Mouse (Mus musculus) common myeloid progenitor, adult 5-6 weeks (primary cell): ENCODE results near the gene Nosip. TPM values are rescaled to one million over a fixed set of nuclear protein-coding genes. Genes with fewer than 3 reads are reported as not detected.
"Not testable (repeated sequence)": the region's sequence is repeated elsewhere in the genome, so short reads cannot be mapped to it uniquely, and the experiment has no call there.

Experiments
- ATAC-seq: replicated peaks from 2 replicates; pipeline ENCODE4 v1.8.0; 2016; ENCODE audit warnings: low read depth, mild to moderate bottlenecking, moderate TSS enrichment, inconsistent platforms; ENCODE audit not compliant: poor library complexity, severe bottlenecking
- total RNA-seq: library from RNA; stranded (forward); fragments of 200-1000, 187-1606 nt; gene quantifications from 2 replicates; pipeline ENCODE4 v1.2.3, GENCODE M21; 2017

Nosip gene
- total RNA-seq, 1 experiment from 2014 or later, result 71.2 TPM

- no peak for ATAC-seq
These were observed 21.2 kb downstream of the Nosip start for GRCm38 (mm10) chr7:45083300-45083890.

GRCm38 (mm10) chr7:45086084-45086483, 23.9 kb downstream of the Nosip start:
- no peak for ATAC-seq

DNA sequence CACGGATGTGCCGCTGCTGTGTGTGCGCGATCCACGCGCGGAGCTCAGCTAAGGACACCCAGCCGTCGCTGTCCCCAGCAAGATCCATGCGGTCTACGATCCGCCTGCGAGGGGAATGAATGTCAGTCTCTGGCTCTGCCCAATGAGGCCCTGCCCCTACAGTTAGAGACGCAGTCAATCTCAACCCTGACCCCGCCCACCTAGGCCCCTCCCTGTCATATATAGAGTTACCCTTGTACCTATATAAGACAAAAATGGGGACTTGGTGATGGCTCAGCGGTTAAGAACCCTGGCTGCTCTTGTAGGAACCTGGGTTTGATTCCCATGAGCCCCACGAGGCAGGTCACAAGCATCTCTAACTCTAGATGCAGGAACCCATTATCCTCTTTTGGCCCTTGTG, 26.4 kb downstream of the Nosip start:
- no peak for ATAC-seq

DNA sequence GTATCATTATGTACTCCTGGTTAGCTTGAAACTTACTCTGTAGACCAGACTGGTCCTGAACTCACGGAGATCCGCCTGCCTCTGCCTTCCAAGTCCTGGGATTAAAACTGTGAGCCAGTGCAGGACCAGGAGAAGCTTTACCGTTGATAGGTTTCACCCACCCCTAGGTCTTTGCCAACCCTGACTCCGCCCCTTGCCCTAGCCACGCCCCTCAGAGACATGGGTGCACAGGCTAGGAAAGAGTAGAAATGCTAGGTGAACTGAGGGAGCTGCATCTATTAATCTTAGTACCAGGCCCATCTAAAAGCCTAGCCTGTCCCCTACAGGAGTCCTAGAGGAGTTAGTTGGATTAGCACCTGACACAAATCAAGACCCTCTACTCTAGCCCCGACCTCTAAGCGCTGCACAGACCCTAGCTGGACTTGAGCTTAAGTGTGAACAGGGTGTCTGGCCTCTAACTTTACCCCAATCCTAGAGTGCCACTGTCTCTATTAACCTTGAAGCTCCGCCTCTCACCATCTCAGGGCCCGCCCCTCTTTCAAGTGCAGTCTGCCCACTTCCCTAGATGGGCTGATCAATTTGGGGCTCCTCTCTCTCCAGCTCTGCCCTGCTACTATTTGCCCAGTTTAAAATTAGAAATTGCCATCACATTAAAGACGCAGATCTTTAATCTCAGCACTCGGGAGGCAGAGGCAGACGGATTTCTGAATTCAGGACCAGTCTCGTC, 28.2 kb downstream of the Nosip start:
- peak; percentile 62 for ATAC-seq

GRCm38 (mm10) chr7:45091001-45091990, 29.1 kb downstream of the Nosip start:
- peak; percentile 61 for ATAC-seq

DNA sequence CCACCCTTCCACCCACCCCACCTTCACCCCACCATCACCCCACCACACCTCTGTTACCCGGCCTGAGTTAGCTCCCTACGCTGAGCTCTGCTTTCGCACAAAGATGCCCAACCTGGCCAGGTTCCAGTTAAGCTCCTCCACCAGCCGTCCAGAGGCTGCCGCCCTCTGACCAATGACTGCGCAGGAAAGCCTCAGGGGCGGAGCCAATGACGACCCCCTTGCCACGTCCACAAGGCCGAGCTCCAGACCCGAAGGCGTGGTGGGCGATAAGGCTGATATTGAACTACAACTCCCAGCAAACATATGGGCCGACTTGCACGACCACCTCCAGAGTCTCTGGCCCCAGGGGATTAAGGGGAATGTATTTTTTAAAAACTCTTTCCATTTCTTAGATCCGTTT, 29.8 kb downstream of the Nosip start, which contains the start of gene Rcn3:
Gene Rcn3, minus strand, starts transcription at position 174 of the 400 bp plus-strand sequence.
- peak; percentile 84 for ATAC-seq

DNA sequence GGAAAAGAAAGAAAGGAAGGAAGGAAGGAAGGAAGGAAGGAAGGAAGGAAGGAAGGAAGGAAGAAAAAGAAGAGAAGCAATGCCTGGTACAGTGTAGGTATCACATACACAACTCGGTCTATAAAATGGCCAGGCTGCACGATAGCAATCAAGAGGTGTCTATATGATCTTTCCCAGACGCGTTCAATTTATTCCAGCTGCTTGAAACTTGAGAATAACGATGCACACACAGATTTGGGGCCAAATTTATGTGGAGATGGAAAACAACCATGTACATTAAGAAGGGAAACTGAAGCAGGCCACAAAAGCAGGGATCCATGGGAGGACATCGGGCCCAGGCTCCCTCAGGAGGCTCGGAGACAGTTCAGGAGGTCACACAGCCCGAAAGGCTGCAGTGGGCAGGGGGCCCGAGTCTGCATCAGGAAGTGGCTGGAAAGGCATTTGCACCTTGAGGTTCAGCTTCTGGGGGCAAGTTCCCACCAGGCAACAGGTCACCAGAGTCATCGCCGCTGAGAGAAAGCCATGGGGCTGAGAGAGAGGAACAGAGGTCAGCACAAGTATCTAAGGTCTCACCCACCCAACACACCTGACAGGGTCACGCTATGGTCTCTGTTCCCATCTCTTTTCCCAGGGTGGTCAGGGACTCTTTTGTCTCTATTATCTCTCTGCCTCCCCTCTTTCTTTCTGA, 30.7 kb downstream of the Nosip start:
- no peak for ATAC-seq

- ATAC-seq, result no peak
These were observed 31.3 kb downstream of the Nosip start for GRCm38 (mm10) chr7:45093516-45093905.

DNA sequence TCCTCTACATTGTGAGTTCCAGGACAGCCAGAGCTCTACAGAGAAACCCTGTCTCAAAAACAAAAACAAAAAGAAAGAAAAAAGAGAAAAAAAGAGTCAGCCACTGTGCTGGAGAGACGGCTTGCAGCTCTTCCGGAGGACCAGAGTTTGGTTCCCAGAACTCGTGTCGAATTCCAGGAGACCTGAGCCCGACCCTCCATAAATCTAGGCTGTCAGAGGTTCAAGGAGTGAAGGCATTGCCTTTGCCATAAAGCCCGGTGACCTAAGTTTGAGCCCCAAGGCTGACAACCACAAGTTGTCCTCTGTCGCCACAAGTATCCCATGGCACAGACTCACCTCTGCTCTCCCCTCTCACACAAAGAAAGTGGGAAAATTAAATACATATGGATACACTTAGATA, 31.9 kb downstream of the Nosip start:
- no peak for ATAC-seq

GRCm38 (mm10) chr7:45095367-45095766, 33.1 kb downstream of the Nosip start:
- no peak for ATAC-seq

GRCm38 (mm10) chr7:45095965-45096364, 33.7 kb downstream of the Nosip start:
- not testable (repeated sequence) for ATAC-seq

GRCm38 (mm10) chr7:45097479-45097878, 35.2 kb downstream of the Nosip start:
- ATAC-seq, result 0 out of 2 replicates have a peak, but pooled peaks have one; percentile 9

- ATAC-seq, result no peak
These were observed 36.5 kb downstream of the Nosip start for GRCm38 (mm10) chr7:45098541-45099240.

- ATAC-seq, result no peak
These were observed 37.8 kb downstream of the Nosip start for GRCm38 (mm10) chr7:45100046-45100445.

DNA sequence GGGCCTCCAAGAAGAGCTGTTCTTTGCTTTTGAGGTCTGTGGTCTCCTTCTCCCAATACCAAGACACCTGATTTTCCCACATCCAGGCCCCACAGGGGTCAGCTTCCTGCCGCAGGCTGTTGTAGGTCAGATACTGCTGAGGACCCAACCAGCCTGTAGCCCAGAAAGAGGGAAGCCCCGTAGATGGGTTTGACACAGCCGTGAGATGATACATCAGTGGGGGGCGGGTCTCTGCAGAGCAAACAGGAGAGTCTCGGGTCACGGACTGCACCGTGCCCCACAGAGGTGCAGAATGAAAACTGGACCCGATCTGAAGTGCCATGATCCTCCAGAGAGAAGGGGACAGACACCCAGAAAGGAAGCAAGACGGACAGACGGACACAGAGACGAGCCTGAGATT, 40.2 kb downstream of the Nosip start:
- ATAC-seq, result no peak

GRCm38 (mm10) chr7:45102940-45103585, 40.8 kb downstream of the Nosip start:
- no peak for ATAC-seq

DNA sequence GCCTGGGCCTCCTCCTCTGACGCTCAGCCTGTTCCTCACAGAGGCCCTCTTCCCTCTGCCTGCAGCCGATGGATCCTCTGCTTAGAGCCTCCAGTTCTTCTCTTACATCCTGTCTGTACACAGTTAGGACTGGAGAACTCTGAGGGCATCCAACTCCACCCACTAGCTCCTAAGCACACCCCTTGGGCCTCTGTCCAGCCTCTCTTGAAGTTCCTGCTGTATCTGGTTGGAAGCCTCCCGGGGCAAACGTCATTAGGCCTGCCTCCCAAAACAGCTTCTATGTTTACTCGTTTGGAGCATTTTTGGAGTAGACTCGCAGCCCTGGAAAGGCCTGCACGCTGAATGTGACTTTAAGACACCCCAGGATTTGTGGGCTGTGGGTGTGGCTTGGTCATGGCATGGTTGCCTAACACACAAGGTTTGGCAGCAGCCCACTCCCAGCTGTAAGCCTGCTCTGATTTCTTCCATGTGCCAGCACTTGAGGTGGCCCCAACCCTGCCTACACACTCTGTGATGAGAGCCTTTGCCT, 41.5 kb downstream of the Nosip start, which contains the start of gene Fcgrt:
Gene Fcgrt, minus strand, starts transcription at position 200 of the 529 bp plus-strand sequence.
- ATAC-seq, result peak; percentile 88

GRCm38 (mm10) chr7:45104941-45105340, 42.7 kb downstream of the Nosip start:
- ATAC-seq, result no peak

DNA sequence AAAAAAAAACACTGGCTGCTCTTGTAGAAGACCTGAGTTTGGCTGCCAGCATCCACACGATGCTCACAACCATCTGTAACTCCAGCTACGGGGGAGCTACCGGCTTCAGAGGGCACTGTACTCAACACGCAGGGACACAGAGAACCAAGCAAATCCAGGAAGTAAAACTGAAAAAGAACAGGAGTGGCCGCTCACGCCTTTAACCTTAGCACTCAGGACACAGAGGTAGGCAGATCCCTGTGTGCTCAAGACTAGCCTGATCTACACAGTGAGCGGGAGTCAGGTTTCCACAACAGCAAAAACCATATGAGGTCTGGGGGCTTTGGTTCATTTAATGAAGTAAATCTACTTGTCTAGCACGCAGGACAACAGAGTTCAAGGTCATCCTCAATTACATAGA, 43.3 kb downstream of the Nosip start:
- no peak for ATAC-seq
